8 mouse cellular contexts compared by ENCODE assay signal in the genomic region with DNA sequence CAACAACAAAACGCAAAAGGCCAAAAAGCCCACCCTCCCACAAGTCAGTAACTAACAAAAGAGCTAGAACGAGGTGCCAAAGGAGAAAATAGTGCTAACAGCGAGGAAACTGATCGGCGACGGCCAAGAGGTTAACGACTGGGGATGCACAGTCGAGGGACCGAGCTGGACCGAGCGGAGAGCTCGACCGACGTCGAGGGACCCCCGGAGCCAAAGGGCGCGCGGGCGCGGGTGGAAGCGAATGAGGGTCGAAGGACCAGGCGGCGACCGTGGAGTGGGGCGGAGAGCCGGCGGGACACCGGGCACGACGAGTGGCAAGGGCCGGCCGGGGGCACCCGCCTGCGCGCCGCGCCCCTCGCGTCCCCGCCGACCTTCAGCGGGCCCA. TPM values are rescaled to one million over a fixed set of nuclear protein-coding genes. Genes with fewer than 3 reads are reported as not detected.
DNase-seq lines count a peak whose midpoint lies in the region; ATAC-seq and TF ChIP-seq lines count a peak whose summit lies in the region.

No protein-coding gene starts in this region.

- peak overlapping the region; percentile 93 for H3K9ac ChIP-seq in hindbrain, postnatal 0 days (replicated peaks; ENCODE audit: low read length)
- peak overlapping the region; percentile 89 for H3K9ac ChIP-seq in midbrain, embryonic 16.5 days (ENCODE audit: low read depth, low read length)

- H3K27ac ChIP-seq in embryonic facial prominence, embryonic 10.5 days (replicated peaks), result peak overlapping the region; percentile 96
- H3K27ac ChIP-seq in hindbrain, postnatal 0 days, result peak overlapping the region; percentile 91
- H3K27ac ChIP-seq in midbrain, embryonic 16.5 days (ENCODE audit: low read length), result peak overlapping the region; percentile 80

- H3K4me2 ChIP-seq in hindbrain, postnatal 0 days (ENCODE audit: low read depth, low read length), result peak overlapping the region; percentile 76
- H3K4me2 ChIP-seq in midbrain, embryonic 16.5 days (ENCODE audit: low read length), result peak overlapping the region; percentile 63

- no peak for TF ChIP-seq POLR2A in lung, adult 2 months (IDR thresholded peaks at IDR 0.05; ENCODE audit: borderline replicate concordance, extremely low read depth, low read depth, low read length)

- H3K36me3 ChIP-seq in embryonic facial prominence, embryonic 10.5 days (replicated peaks), result no peaks in the 10 kb centered on the region
- no peaks in the 10 kb centered on the region for H3K36me3 ChIP-seq in hindbrain, postnatal 0 days (ENCODE audit: insufficient read depth, low read length)
- no peaks in the 10 kb centered on the region for H3K36me3 ChIP-seq in midbrain, embryonic 16.5 days (ENCODE audit: control insufficient read depth, insufficient read depth, low read length)

- DNase-seq in lung, adult 2 months, result no peak
- DNase-seq in lung, postnatal 25 days (ENCODE audit: low spot score), result no peak
- no peak for DNase-seq in embryonic facial prominence, embryonic 10.5 days (ENCODE audit: low spot score)
- DNase-seq in hindbrain, postnatal 0 days (ENCODE audit: low spot score), result peak; percentile 39
- no peak for DNase-seq in cerebellum, postnatal 4 days (ENCODE audit: low spot score in 2 of 2)
- no peak for DNase-seq in kidney, postnatal 36 days
- no peak for DNase-seq in T-cell, adult 2 months (ENCODE audit: low spot score)

- no peak for TF ChIP-seq CTCF in lung, adult 2 months (IDR thresholded peaks at IDR 0.05; ENCODE audit: insufficient read depth, low read length)
- no peak for TF ChIP-seq CTCF in hindbrain, postnatal 0 days (IDR thresholded peaks at IDR 0.05; ENCODE audit: low read depth)

- H3K4me1 ChIP-seq in lung, adult 2 months (ENCODE audit: control insufficient read depth, insufficient read depth, low read length), result peaks cover 8% of the 10 kb centered on the region; the same call in 1 of the 2 replicates
- peaks cover 24% of the 10 kb centered on the region for H3K4me1 ChIP-seq in embryonic facial prominence, embryonic 10.5 days
- no peaks in the 10 kb centered on the region for H3K4me1 ChIP-seq in hindbrain, postnatal 0 days (ENCODE audit: insufficient read depth, low read length)
- peaks cover 14% of the 10 kb centered on the region for H3K4me1 ChIP-seq in midbrain, embryonic 16.5 days (ENCODE audit: control insufficient read depth, insufficient read depth, low read length)

- WGBS in lung, adult 2 months, result under 1% methylated on average over 44 of the region's 44 CpGs
- under 1% methylated on average over 44 of the region's 44 CpGs for WGBS in embryonic facial prominence, embryonic 10.5 days
- under 1% methylated on average over 26 of the region's 44 CpGs for WGBS in hindbrain, postnatal 0 days
- WGBS in midbrain, embryonic 16.5 days, result 0% methylated on average over 40 of the region's 44 CpGs

- no peaks in the 10 kb centered on the region for H3K27me3 ChIP-seq in embryonic facial prominence, embryonic 10.5 days (replicated peaks; ENCODE audit: low read depth, poor library complexity, severe bottlenecking)
- H3K27me3 ChIP-seq in hindbrain, postnatal 0 days (ENCODE audit: insufficient read depth, low read length), result no peaks in the 10 kb centered on the region
- no peaks in the 10 kb centered on the region for H3K27me3 ChIP-seq in midbrain, embryonic 16.5 days (ENCODE audit: control insufficient read depth, insufficient read depth, low read depth, low read length)

- no peak; the same call in 1 of the 2 replicates for ATAC-seq in hindbrain, postnatal 0 days
- ATAC-seq in midbrain, embryonic 16.5 days, result no peak; the same call in 1 of the 2 replicates

- no peaks in the 10 kb centered on the region for H3K9me3 ChIP-seq in embryonic facial prominence, embryonic 10.5 days
- no peaks in the 10 kb centered on the region for H3K9me3 ChIP-seq in hindbrain, postnatal 0 days (ENCODE audit: low read length)
- H3K9me3 ChIP-seq in midbrain, embryonic 16.5 days (replicated peaks; ENCODE audit: control insufficient read depth, low read length, poor library complexity, severe bottlenecking), result no peaks in the 10 kb centered on the region

- peak overlapping the region; percentile 75 for H3K4me3 ChIP-seq in lung, adult 2 months (replicated peaks; ENCODE audit: extremely low read depth, low read depth, low read length)
- peak overlapping the region; percentile 94 for H3K4me3 ChIP-seq in embryonic facial prominence, embryonic 10.5 days
- H3K4me3 ChIP-seq in hindbrain, postnatal 0 days (ENCODE audit: low read length), result peak overlapping the region; percentile 94
- H3K4me3 ChIP-seq in midbrain, embryonic 16.5 days (ENCODE audit: low read depth, low read length), result peak overlapping the region; percentile 96

RNA-seq across cellular contexts. Expression of a gene that starts 0.6 kb away (rescaled TPM):
- 4.5 and 7.9 TPM in 2 replicates for polyA plus RNA-seq in lung, adult 2 months (2012; rRNA removed)
- polyA plus RNA-seq in embryonic facial prominence, embryonic 10.5 days (2016; fragmentation: Nextera tagmentation; extraction: Ambion mirVana), result 43.6 and 46.5 TPM in 2 replicates
- 29.8 and 31.9 TPM in 2 replicates for total RNA-seq in hindbrain, postnatal 0 days (2014; rRNA removed)
- polyA plus RNA-seq in hindbrain, postnatal 0 days (2015; fragmentation: Nextera tagmentation; extraction: Ambion mirVana), result 23.0 and 26.3 TPM in 2 replicates
- 27.8 and 30.0 TPM in 2 replicates for polyA plus RNA-seq in midbrain, embryonic 16.5 days (2015; fragmentation: Nextera tagmentation; extraction: Ambion mirVana)
